Mouse (Mus musculus) NIH3T3 (cell line): Measurements from ENCODE around the gene Dlx1.

Experiments
- DNase-seq: peaks from one replicate; pipeline ENCODE4 v3.0.0-alpha.2; 2012; ENCODE audit warnings: low read depth

Gene Dlx1

GRCm38 (mm10) chr2:71528714-71529510, 999 bp downstream of the Dlx1 start:
- DNase-seq: peak; percentile 68

DNA sequence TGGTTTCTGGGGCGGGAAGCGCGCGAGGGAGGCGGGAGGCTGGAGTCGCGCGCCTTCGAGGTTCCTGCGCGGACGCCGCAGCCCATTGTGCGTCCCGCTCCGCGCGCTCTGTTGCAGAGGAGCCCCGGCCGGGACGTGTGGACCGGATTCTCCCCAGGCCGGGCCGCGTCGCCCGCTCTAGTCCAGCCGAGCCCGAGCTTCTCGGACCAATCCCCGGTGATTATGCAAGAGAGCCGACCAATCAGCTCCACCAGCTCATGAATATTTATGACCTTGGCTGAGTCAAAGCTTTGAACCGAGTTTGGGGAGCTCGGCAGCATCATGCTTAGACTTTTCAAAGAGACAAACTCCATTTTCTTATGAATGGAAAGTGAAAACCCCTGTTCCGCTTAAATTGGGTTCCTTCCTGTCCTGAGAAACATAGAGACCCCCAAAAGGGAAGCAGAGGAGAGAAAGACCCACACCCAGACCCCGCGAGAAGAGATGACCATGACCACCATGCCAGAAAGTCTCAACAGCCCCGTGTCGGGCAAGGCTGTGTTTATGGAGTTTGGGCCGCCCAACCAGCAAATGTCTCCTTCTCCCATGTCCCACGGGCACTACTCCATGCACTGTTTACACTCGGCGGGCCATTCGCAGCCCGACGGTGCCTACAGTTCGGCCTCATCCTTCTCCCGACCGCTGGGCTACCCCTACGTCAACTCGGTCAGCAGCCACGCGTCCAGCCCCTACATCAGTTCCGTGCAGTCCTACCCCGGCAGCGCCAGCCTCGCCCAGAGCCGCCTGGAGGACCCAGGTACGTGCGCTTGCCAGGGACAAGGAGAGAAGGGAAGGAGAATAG, 1.8 kb downstream of the Dlx1 start:
- DNase-seq: peak; percentile 97

DNA sequence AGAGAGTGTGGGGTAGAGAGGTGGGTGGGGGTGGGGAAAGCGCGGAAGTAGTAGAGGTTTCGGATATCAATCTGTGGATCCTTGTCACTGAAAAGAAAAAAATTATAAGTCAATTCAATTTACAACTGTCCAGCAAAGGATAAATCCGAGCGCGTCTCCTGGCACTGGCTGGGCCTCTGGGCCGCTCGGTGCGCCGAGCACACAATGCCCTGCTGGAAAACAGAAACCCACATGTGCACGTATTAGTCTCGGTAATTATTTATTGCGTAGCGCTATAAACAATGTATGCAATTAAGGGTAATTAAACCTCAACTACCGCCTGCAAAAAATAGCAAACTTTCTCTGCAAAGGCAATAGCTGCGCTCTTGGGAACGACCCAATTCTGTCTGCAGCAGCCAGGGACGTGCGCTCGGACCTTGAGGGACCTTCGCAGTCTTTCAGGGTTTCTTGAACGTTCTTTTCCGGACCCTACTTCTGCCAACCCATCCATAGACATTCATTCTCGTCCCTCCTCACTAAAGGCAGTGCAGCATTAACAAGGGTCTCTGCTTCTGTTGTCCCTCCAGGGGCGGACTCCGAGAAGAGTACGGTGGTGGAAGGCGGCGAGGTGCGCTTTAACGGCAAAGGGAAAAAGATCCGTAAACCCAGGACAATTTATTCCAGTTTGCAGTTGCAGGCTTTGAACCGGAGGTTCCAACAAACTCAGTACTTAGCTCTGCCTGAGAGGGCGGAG, 2.6 kb downstream of the Dlx1 start:
- peak; percentile 48 for DNase-seq

- peak; percentile 65 for DNase-seq
These were observed 3.2 kb downstream of the Dlx1 start for GRCm38 (mm10) chr2:71531124-71531590.

GRCm38 (mm10) chr2:71531990-71532970, 4.4 kb downstream of the Dlx1 start:
- DNase-seq: peak; percentile 44

DNA sequence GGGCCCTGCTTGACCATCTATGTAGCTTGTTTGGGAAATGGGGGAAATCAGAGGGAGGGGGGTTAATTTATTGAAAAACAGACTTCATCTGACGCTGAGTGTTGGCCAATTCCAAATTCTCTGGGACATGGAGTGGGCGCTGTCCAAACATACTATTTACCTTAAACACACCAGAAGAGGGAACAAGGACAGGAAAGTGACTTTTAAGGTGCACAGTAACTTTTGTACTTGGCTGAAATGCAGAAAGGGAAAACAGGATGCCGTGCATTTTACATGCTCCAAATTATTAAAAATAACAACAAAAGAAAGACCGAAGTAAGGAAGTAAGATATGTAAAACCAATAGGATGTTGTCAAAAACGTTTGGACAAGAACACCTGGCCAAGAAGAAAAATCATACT, 5.2 kb downstream of the Dlx1 start:
- DNase-seq: peak; percentile 36

GRCm38 (mm10) chr2:71534242-71535052, 6.5 kb downstream of the Dlx1 start:
- peak; percentile 61 for DNase-seq

GRCm38 (mm10) chr2:71540611-71541417, 12.9 kb downstream of the Dlx1 start:
- DNase-seq: peak; percentile 79

GRCm38 (mm10) chr2:71541418-71542226, 13.7 kb downstream of the Dlx1 start:
- DNase-seq: peak; percentile 85

DNA sequence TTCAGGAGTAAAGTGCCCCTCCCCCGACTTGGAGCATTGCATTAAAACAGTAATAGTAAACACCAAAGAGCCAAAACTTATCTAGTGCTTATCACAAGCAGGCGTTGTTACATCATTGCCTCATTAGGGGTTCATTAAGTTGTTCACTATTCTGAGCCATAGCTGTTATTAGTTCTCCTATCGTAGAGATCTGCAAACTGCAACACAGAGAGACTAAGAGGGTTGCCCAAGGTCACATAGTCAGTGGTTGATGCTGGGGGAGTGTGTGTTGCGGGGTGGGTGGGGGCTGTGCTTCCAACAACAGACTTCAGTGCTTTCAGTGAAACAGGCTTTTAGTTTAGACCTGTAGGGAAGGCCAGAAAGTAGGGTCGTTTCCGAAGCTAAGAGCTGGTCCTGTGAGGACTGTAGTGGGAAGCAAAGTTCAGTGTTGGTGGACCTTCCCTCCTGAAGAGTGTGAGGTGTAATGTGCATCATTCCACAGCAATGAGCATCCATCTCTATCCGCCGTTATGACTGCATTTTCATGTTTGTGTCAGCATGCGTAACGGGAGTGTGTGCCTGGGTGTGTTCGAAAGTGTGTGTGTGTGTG, 14.4 kb downstream of the Dlx1 start:
- DNase-seq: peak; percentile 50

DNA sequence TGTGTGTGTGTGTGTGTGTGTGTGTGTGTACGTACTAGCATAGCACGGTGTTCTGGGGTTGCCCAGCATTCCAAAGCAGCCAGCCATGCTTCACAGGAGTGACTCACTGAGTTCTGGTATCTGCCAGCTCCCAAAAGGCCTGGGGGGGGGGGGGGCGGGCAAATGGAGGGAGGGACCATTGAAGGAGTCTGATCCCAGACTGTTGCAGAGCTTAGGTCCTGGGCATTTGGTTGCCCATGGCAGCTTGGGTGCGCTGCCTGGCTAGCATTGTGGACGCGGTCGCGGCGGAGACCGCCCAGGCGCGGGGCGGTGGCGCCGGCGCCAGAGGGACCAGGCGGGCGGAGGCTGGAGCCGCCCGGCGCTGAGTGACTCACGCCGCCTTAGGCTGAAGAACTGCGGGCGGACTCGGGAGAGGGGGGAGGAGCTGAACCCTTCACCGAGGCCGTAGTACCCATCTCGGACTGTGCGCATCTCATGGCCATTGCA, 14.9 kb downstream of the Dlx1 start:
- peak; percentile 94 for DNase-seq

GRCm38 (mm10) chr2:71543531-71543930, 15.6 kb downstream of the Dlx1 start:
- peak; percentile 46 for DNase-seq

GRCm38 (mm10) chr2:71543948-71544347, 16.0 kb downstream of the Dlx1 start:
- no peak for DNase-seq

GRCm38 (mm10) chr2:71544391-71545285, 16.7 kb downstream of the Dlx1 start:
- DNase-seq: peak; percentile 65

- DNase-seq: peak; percentile 62
These were observed 17.5 kb downstream of the Dlx1 start for GRCm38 (mm10) chr2:71545401-71545881.

- DNase-seq: peak; percentile 82
These were observed 18.1 kb downstream of the Dlx1 start for GRCm38 (mm10) chr2:71545882-71546639.
